Mouse (Mus musculus) lung, embryonic 15.5 days (tissue): Measurements from ENCODE around the gene Ptprm. TPM values are rescaled to one million over a fixed set of nuclear protein-coding genes. Genes with fewer than 3 reads are reported as not detected.

Experiments
- ATAC-seq: fragments of 200-750 bp; cut with Nextera tagmentation; 2 replicates; pipeline ENCODE4 v1.8.0; 2017; ENCODE audit warnings: moderate number of reproducible peaks, borderline replicate concordance; ENCODE audit not compliant: low FRiP score, low TSS enrichment; ENCODE audit errors: extremely low read depth
- H3K27ac ChIP-seq: fragments of 300-500 bp; sonication (generic); 2 replicates; pipeline ENCODE4 v1.5.1; 2015; ENCODE audit warnings: moderate library complexity, mild to moderate bottlenecking, inconsistent platforms
- H3K27me3 ChIP-seq: fragments of 300-500 bp; sonication (generic); 2 replicates; pipeline ENCODE4 v1.6.1; 2015; ENCODE audit warnings: inconsistent platforms
- H3K36me3 ChIP-seq: fragments of 300-500 bp; sonication (generic); 2 replicates; pipeline ENCODE4 v1.6.1; 2015; ENCODE audit warnings: inconsistent platforms
- H3K4me1 ChIP-seq: fragments of 300-500 bp; sonication (generic); 2 replicates; pipeline ENCODE4 v1.6.1; 2015; ENCODE audit warnings: inconsistent platforms
- H3K4me2 ChIP-seq: fragments of 300-500 bp; sonication (generic); 2 replicates; pipeline ENCODE4 v1.6.1; 2015; ENCODE audit warnings: inconsistent platforms, mild to moderate bottlenecking, moderate library complexity
- H3K4me3 ChIP-seq: fragments of 300-500 bp; sonication (generic); 2 replicates; pipeline ENCODE4 v1.5.1; 2015; ENCODE audit warnings: mild to moderate bottlenecking, inconsistent platforms
- H3K9ac ChIP-seq: fragments of 300-500 bp; sonication (generic); 2 replicates; pipeline ENCODE4 v1.6.1; 2015; ENCODE audit warnings: inconsistent platforms
- H3K9me3 ChIP-seq: fragments of 300-500 bp; sonication (generic); 2 replicates; pipeline ENCODE4 v1.6.1; 2016; ENCODE audit warnings: inconsistent platforms
- WGBS: fragments of 180-500 bp; shearing (Covaris S2); methylation state at CpG from one replicate; pipeline ENCODE4 v1.1.7; 2015; 5-methylcytosine and 5-hydroxymethylcytosine counted together
- polyA plus RNA-seq: library from polyadenylated mRNA; unstranded; fragments of >200 nt; fragmentation: Nextera tagmentation; extraction: Ambion mirVana; gene quantifications from 2 replicates; pipeline ENCODE4 v1.2.1, GENCODE M21; 2015

Ptprm gene
- polyA plus RNA-seq, 1 experiment from 2014 or later: 43.2 TPM

GRCm38 (mm10) chr17:67127530-67127929, 226.7 kb downstream of the Ptprm start:
- no peak for ATAC-seq
- Histone ChIP-seq H3K36me3 (no peaks in the 10 kb centered on the region), H3K4me1 (peaks cover 31% of the 10 kb centered on the region), H3K27me3 (no peaks in the 10 kb centered on the region), H3K9ac (no peak overlapping the region), H3K27ac (no peak overlapping the region), H3K4me2 (no peak overlapping the region), H3K4me3 (no peak overlapping the region), H3K9me3 (no peaks in the 10 kb centered on the region)
- WGBS: 35% methylated on average over 7 of the region's 7 CpGs

GRCm38 (mm10) chr17:67125596-67125995, 228.7 kb downstream of the Ptprm start:
- Histone ChIP-seq H3K27ac (no peak overlapping the region), H3K27me3 (no peaks in the 10 kb centered on the region), H3K4me2 (no peak overlapping the region), H3K9ac (no peak overlapping the region), H3K4me3 (no peak overlapping the region), H3K36me3 (no peaks in the 10 kb centered on the region), H3K4me1 (peaks cover 38% of the 10 kb centered on the region), H3K9me3 (no peaks in the 10 kb centered on the region)
- WGBS: 71% methylated on average over 4 of the region's 4 CpGs
- ATAC-seq: no peak

GRCm38 (mm10) chr17:67124294-67124693, 230.0 kb downstream of the Ptprm start:
- no peak overlapping the region for H3K4me2 ChIP-seq
- H3K27me3 ChIP-seq: no peaks in the 10 kb centered on the region
- no peak overlapping the region for H3K27ac ChIP-seq
- no peak overlapping the region for H3K9ac ChIP-seq
- no peaks in the 10 kb centered on the region for H3K36me3 ChIP-seq
- WGBS: 47% methylated on average over 5 of the region's 5 CpGs
- no peaks in the 10 kb centered on the region for H3K9me3 ChIP-seq
- no peak overlapping the region for H3K4me3 ChIP-seq
- peaks cover 38% of the 10 kb centered on the region for H3K4me1 ChIP-seq
- no peak for ATAC-seq

GRCm38 (mm10) chr17:67123722-67124121, 230.5 kb downstream of the Ptprm start:
- Histone ChIP-seq H3K4me2 (no peak overlapping the region), H3K9me3 (no peaks in the 10 kb centered on the region), H3K27me3 (no peaks in the 10 kb centered on the region), H3K4me3 (no peak overlapping the region), H3K27ac (no peak overlapping the region), H3K4me1 (peaks cover 41% of the 10 kb centered on the region), H3K9ac (no peak overlapping the region), H3K36me3 (no peaks in the 10 kb centered on the region)
- ATAC-seq: no peak
- WGBS: 60% methylated on average over 5 of the region's 5 CpGs

- ATAC-seq: no peak; the same call in 1 of the 2 replicates
- Histone ChIP-seq H3K4me3 (no peak overlapping the region), H3K36me3 (no peaks in the 10 kb centered on the region), H3K9me3 (no peaks in the 10 kb centered on the region), H3K4me1 (peaks cover 29% of the 10 kb centered on the region), H3K9ac (no peak overlapping the region), H3K4me2 (no peak overlapping the region), H3K27ac (no peak overlapping the region), H3K27me3 (no peaks in the 10 kb centered on the region)
- WGBS: 48% methylated on average over 5 of the region's 5 CpGs
Measured at GRCm38 (mm10) chr17:67120863-67121262, 233.4 kb downstream of the Ptprm start.

GRCm38 (mm10) chr17:67118676-67119340, 235.4 kb downstream of the Ptprm start:
- Histone ChIP-seq H3K36me3 (no peaks in the 10 kb centered on the region), H3K4me2 (no peak overlapping the region), H3K4me3 (no peak overlapping the region), H3K9ac (no peak overlapping the region), H3K4me1 (peaks cover 19% of the 10 kb centered on the region), H3K27ac (no peak overlapping the region), H3K27me3 (no peaks in the 10 kb centered on the region), H3K9me3 (no peaks in the 10 kb centered on the region)
- ATAC-seq: no peak; the same call in 1 of the 2 replicates
- 41% methylated on average over 7 of the region's 7 CpGs for WGBS

GRCm38 (mm10) chr17:67114842-67115241, 239.4 kb downstream of the Ptprm start:
- H3K9ac ChIP-seq: no peak overlapping the region
- H3K27me3 ChIP-seq: no peaks in the 10 kb centered on the region
- H3K9me3 ChIP-seq: no peaks in the 10 kb centered on the region
- no peaks in the 10 kb centered on the region for H3K36me3 ChIP-seq
- H3K4me3 ChIP-seq: no peak overlapping the region
- H3K4me1 ChIP-seq: peaks cover 6% of the 10 kb centered on the region
- no peak overlapping the region for H3K27ac ChIP-seq
- 50% methylated on average over 2 of the region's 2 CpGs for WGBS
- ATAC-seq: no peak
- H3K4me2 ChIP-seq: no peak overlapping the region

GRCm38 (mm10) chr17:67112679-67113078, 241.6 kb downstream of the Ptprm start:
- no peak for ATAC-seq
- Histone ChIP-seq H3K9me3 (no peaks in the 10 kb centered on the region), H3K36me3 (no peaks in the 10 kb centered on the region), H3K4me1 (no peaks in the 10 kb centered on the region), H3K4me2 (no peak overlapping the region), H3K4me3 (no peak overlapping the region), H3K9ac (no peak overlapping the region), H3K27me3 (no peaks in the 10 kb centered on the region), H3K27ac (no peak overlapping the region)
- 66% methylated on average over 3 of the region's 3 CpGs for WGBS

- Histone ChIP-seq H3K4me1 (peaks cover 11% of the 10 kb centered on the region; the same call in 1 of the 2 replicates), H3K4me3 (no peak overlapping the region), H3K27ac (no peak overlapping the region), H3K9me3 (no peaks in the 10 kb centered on the region), H3K27me3 (no peaks in the 10 kb centered on the region), H3K36me3 (no peaks in the 10 kb centered on the region), H3K9ac (no peak overlapping the region), H3K4me2 (no peak overlapping the region)
- no peak for ATAC-seq
- WGBS: 84% methylated on average over 2 of the region's 2 CpGs
Measured at GRCm38 (mm10) chr17:67106176-67106575, 248.1 kb downstream of the Ptprm start.

- no peak for ATAC-seq
- Histone ChIP-seq H3K27me3 (no peaks in the 10 kb centered on the region), H3K36me3 (no peaks in the 10 kb centered on the region), H3K9ac (no peak overlapping the region), H3K4me1 (peaks cover 11% of the 10 kb centered on the region; the same call in 1 of the 2 replicates), H3K4me2 (no peak overlapping the region), H3K9me3 (no peaks in the 10 kb centered on the region), H3K27ac (no peak overlapping the region), H3K4me3 (no peak overlapping the region)
- WGBS: 59% methylated on average over 6 of the region's 6 CpGs
Measured at GRCm38 (mm10) chr17:67102051-67102450, 252.2 kb downstream of the Ptprm start.

- H3K4me1 ChIP-seq: no peaks in the 10 kb centered on the region
- WGBS: 76% methylated on average over 5 of the region's 5 CpGs
- H3K27ac ChIP-seq: no peak overlapping the region
- H3K9ac ChIP-seq: no peak overlapping the region
- no peak for ATAC-seq
- no peak overlapping the region for H3K4me2 ChIP-seq
- no peak overlapping the region for H3K4me3 ChIP-seq
- no peaks in the 10 kb centered on the region for H3K9me3 ChIP-seq
- H3K27me3 ChIP-seq: no peaks in the 10 kb centered on the region
- no peaks in the 10 kb centered on the region for H3K36me3 ChIP-seq
Measured at GRCm38 (mm10) chr17:67090997-67091396, 263.3 kb downstream of the Ptprm start.

- 0 out of 2 replicates have a peak, but pooled peaks cover under 1% of the 10 kb centered on the region for H3K4me1 ChIP-seq
Measured at GRCm38 (mm10) chr17:67090153-67090552, 264.1 kb downstream of the Ptprm start.

More at GRCm38 (mm10) chr17:67090153-67090552, 264.1 kb downstream of the Ptprm start:
- Histone ChIP-seq H3K4me3 (no peak overlapping the region), H3K27me3 (no peaks in the 10 kb centered on the region), H3K27ac (no peak overlapping the region), H3K9ac (no peak overlapping the region), H3K9me3 (no peaks in the 10 kb centered on the region), H3K4me2 (no peak overlapping the region), H3K36me3 (no peaks in the 10 kb centered on the region)
- 83% methylated on average over 7 of the region's 7 CpGs for WGBS
- no peak for ATAC-seq
